Mouse (Mus musculus) fibroblast of lung, adult 2 months (primary cell): ENCODE data around the gene C2cd3.

Experiments
- DNase-seq: peaks from one replicate; pipeline ENCODE4 v3.0.0-alpha.2; 2011; ENCODE audit warnings: low read depth

Gene C2cd3

GRCm38 (mm10) chr7:100407677-100408076 is 35.6 kb downstream of the C2cd3 start:
- DNase-seq: no peak

- DNase-seq: no peak
Measured at GRCm38 (mm10) chr7:100408684-100409083, 36.7 kb downstream of the C2cd3 start.

GRCm38 (mm10) chr7:100425795-100426194 is 53.8 kb downstream of the C2cd3 start:
- DNase-seq: no peak

GRCm38 (mm10) chr7:100429102-100429501 is 57.1 kb downstream of the C2cd3 start:
- DNase-seq: peak; percentile 27

- DNase-seq: no peak
Measured at GRCm38 (mm10) chr7:100429911-100430310, 57.9 kb downstream of the C2cd3 start.

GRCm38 (mm10) chr7:100431103-100431502 is 59.1 kb downstream of the C2cd3 start:
- DNase-seq: no peak

- no peak for DNase-seq
Measured at GRCm38 (mm10) chr7:100433295-100433694, 61.3 kb downstream of the C2cd3 start.

GRCm38 (mm10) chr7:100443728-100444127 is 71.7 kb downstream of the C2cd3 start:
- DNase-seq: no peak

- DNase-seq: no peak
Measured at GRCm38 (mm10) chr7:100446271-100446670, 74.2 kb downstream of the C2cd3 start.

- no peak for DNase-seq
Measured at GRCm38 (mm10) chr7:100448530-100448929, 76.5 kb downstream of the C2cd3 start.

- no peak for DNase-seq
Measured at GRCm38 (mm10) chr7:100448985-100449384, 77.0 kb downstream of the C2cd3 start.

GRCm38 (mm10) chr7:100458153-100458552 is 86.1 kb downstream of the C2cd3 start:
- DNase-seq: no peak

- DNase-seq: no peak
Measured at GRCm38 (mm10) chr7:100459862-100460261, 87.8 kb downstream of the C2cd3 start.

- DNase-seq: peak; percentile 61
Measured at GRCm38 (mm10) chr7:100461621-100462151, 89.7 kb downstream of the C2cd3 start.

- no peak for DNase-seq
Measured at GRCm38 (mm10) chr7:100463194-100463593, 91.2 kb downstream of the C2cd3 start.

- DNase-seq: no peak
Measured at GRCm38 (mm10) chr7:100463757-100464156, 91.7 kb downstream of the C2cd3 start.

- no peak for DNase-seq
Measured at GRCm38 (mm10) chr7:100464248-100464647, 92.2 kb downstream of the C2cd3 start.

- peak; percentile 65 for DNase-seq
Measured at GRCm38 (mm10) chr7:100465248-100465647, 93.2 kb downstream of the C2cd3 start.

GRCm38 (mm10) chr7:100465656-100466309 is 93.8 kb downstream of the C2cd3 start:
- peak; percentile 86 for DNase-seq

- no peak for DNase-seq
Measured at GRCm38 (mm10) chr7:100466781-100467510, 94.9 kb downstream of the C2cd3 start.

- DNase-seq: no peak
Measured at GRCm38 (mm10) chr7:100468761-100469160, 96.7 kb downstream of the C2cd3 start.

- no peak for DNase-seq
Measured at GRCm38 (mm10) chr7:100469502-100469901, 97.5 kb downstream of the C2cd3 start.

- no peak for DNase-seq
Measured at GRCm38 (mm10) chr7:100470796-100471406, 98.9 kb downstream of the C2cd3 start.
